Mouse (Mus musculus) liver, postnatal 0 days (tissue): ENCODE data around the gene Cubn.

ENCODE experiments used
- CTCF ChIP-seq: sonication (generic); IDR thresholded peaks from 2 replicates; pipeline ENCODE4 v1.5.1; 2016; ENCODE audit warnings: antibody characterized with exemption, low read depth
- EP300 ChIP-seq: IDR thresholded peaks from 2 replicates; pipeline ENCODE4 v1.6.1; 2016; ENCODE audit warnings: antibody characterized with exemption, low read depth, mild to moderate bottlenecking

- TF ChIP-seq CTCF: no peak
- TF ChIP-seq EP300: no peak
These were observed 193.9 kb downstream of the Cubn start for GRCm38 (mm10) chr2:13297733-13298132.
